Mouse (Mus musculus) kidney, postnatal 0 days (tissue): Measurements from ENCODE around the gene Efemp2. TPM values are rescaled to one million over a fixed set of nuclear protein-coding genes. Genes with fewer than 3 reads are reported as not detected.

ENCODE experiments used
- ATAC-seq: fragments of 200-750 bp; cut with Nextera tagmentation; replicated peaks from 2 replicates; pipeline ENCODE4 v1.8.0; 2017; ENCODE audit warnings: low read depth, moderate number of reproducible peaks, moderate TSS enrichment, moderate library complexity; ENCODE audit not compliant: low FRiP score
- DNase-seq: peaks from one replicate; pipeline ENCODE4 v3.0.0-alpha.2; 2016; ENCODE audit warnings: low spot score
- H3K27ac ChIP-seq: fragments of 300-500 bp; sonication (generic); 2 replicates; pipeline ENCODE4 v1.5.1; 2014; ENCODE audit warnings: mild to moderate bottlenecking
- H3K27me3 ChIP-seq: fragments of 300-500 bp; sonication (generic); 2 replicates; pipeline ENCODE4 v1.6.1; 2014; ENCODE audit warnings: low read length, mixed read lengths; ENCODE audit not compliant: insufficient read depth
- H3K36me3 ChIP-seq: fragments of 300-500 bp; sonication (generic); 2 replicates; pipeline ENCODE4 v1.6.1; 2014; ENCODE audit warnings: low read length, mixed read lengths; ENCODE audit not compliant: insufficient read depth
- H3K4me1 ChIP-seq: fragments of 300-500 bp; sonication (generic); replicated peaks from 2 replicates; pipeline ENCODE4 v1.6.1; 2014; ENCODE audit warnings: antibody characterized with exemption, low read length, mixed read lengths; ENCODE audit not compliant: insufficient read depth
- H3K4me2 ChIP-seq: fragments of 300-500 bp; sonication (generic); 2 replicates; pipeline ENCODE4 v1.6.1; 2014; ENCODE audit warnings: mild to moderate bottlenecking, low read length, moderate library complexity, mixed read lengths
- H3K4me3 ChIP-seq: fragments of 300-500 bp; sonication (generic); replicated peaks from 2 replicates; pipeline ENCODE4 v1.5.1; 2014; ENCODE audit warnings: low read depth, low read length
- H3K9ac ChIP-seq: fragments of 300-500 bp; sonication (generic); 2 replicates; pipeline ENCODE4 v1.6.1; 2014; ENCODE audit warnings: low read depth, low read length
- H3K9me3 ChIP-seq: fragments of 300-500 bp; sonication (generic); replicated peaks from 2 replicates; pipeline ENCODE4 v1.6.1; 2016; ENCODE audit warnings: low read length, inconsistent platforms, mixed read lengths
- CTCF ChIP-seq: IDR thresholded peaks from 2 replicates; pipeline ENCODE4 v1.5.1; 2016; ENCODE audit warnings: antibody characterized with exemption, low read depth, mild to moderate bottlenecking, moderate library complexity
- WGBS: fragments of 180-500 bp; shearing (Covaris S2); extraction: QIAGEN DNeasy Blood & Tissue Kit; methylation state at CpG from one replicate; pipeline ENCODE4 v1.1.7; 2014; 5-methylcytosine and 5-hydroxymethylcytosine counted together
- polyA plus RNA-seq: library from polyadenylated mRNA; unstranded; fragments of >200 nt; fragmentation: Nextera tagmentation; extraction: Ambion mirVana; gene quantifications from 2 replicates; pipeline ENCODE4 v1.2.1, GENCODE M21; 2015

The Efemp2 gene
- polyA plus RNA-seq, 1 experiment from 2014 or later = 126 TPM

DNA sequence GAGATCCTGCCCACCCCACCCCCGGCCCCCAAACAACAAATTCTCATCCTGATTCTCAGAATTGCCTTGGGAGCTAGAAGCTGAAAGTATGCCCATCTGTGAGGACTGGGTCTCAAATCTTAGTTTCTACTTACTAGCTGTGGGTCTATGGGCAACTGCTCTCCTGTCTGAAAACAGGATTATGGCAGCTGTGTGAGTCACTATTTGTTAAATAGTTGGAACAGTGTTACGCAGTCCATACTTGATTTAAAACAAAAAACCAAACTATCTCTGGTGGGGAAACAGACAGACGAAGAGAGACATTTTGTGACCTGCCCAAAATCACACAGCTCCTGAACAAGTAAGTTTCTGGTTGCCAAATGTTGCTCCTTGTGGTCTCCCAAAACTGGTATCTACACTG lies 24.1 kb upstream of the Efemp2 start:
- no peak overlapping the region for H3K4me2 ChIP-seq
- H3K9me3 ChIP-seq = no peaks in the 10 kb centered on the region
- peaks cover 16% of the 10 kb centered on the region for H3K4me1 ChIP-seq
- ATAC-seq (no peak), DNase-seq (no peak)
- H3K27ac ChIP-seq = no peak overlapping the region
- TF ChIP-seq CTCF = no peak
- 91% methylated on average over 3 of the region's 3 CpGs for WGBS
- peaks cover 6% of the 10 kb centered on the region; the same call in 1 of the 2 replicates for H3K36me3 ChIP-seq
- H3K27me3 ChIP-seq = peaks cover 8% of the 10 kb centered on the region; the same call in 1 of the 2 replicates
- H3K9ac ChIP-seq = no peak overlapping the region
- no peak overlapping the region for H3K4me3 ChIP-seq

DNA sequence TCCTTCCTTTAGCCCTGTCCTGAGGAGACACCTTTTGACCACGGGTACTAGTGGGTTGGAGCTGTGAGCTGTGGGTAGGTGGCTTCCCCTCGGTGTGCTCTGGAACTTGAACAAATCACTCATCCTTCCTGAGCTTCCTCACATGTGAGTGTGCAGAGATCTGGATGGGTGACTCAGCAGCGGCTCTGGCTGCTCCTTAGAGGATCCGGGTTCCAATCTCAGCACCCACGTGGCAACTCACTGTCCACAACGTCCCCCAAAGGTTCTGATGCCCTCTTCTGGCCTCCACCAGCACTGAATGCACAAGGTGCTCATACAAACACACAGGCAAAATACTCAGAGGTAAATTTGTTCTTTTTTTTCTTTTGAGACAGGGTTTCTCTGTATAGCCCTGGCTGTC lies 22.0 kb upstream of the Efemp2 start:
- WGBS = 82% methylated on average over 6 of the region's 6 CpGs
- no peak for DNase-seq
- Histone ChIP-seq H3K4me3 (no peak overlapping the region), H3K4me1 (peaks cover 22% of the 10 kb centered on the region), H3K9ac (no peak overlapping the region), H3K9me3 (no peaks in the 10 kb centered on the region), H3K36me3 (peaks cover 7% of the 10 kb centered on the region; the same call in 1 of the 2 replicates), H3K27me3 (peaks cover 8% of the 10 kb centered on the region; the same call in 1 of the 2 replicates), H3K27ac (no peak overlapping the region), H3K4me2 (no peak overlapping the region)
- ATAC-seq = no peak
- 0 out of 2 replicates have a peak, but pooled peaks have one; percentile 1 for TF ChIP-seq CTCF

DNA sequence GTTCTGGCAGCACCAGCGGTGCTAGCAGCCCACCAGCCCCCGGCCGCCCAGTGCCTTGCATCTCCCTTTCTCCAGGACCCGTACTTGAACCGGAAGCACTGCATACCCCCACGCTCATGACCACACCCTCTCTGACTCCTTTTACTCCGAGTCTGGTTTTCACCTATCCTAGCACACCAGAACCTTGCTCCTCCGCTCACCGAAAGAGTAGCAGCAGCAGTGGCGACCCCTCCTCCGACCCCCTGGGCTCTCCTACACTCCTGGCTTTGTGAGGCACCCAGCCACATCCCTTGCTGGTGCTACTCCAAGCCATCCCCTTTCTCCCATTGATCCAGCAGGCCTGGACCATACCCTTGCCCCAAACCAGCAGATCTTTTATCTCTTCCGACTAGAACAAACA lies 18.7 kb upstream of the Efemp2 start:
- no peak overlapping the region; the same call in 1 of the 2 replicates for H3K9ac ChIP-seq

DNA sequence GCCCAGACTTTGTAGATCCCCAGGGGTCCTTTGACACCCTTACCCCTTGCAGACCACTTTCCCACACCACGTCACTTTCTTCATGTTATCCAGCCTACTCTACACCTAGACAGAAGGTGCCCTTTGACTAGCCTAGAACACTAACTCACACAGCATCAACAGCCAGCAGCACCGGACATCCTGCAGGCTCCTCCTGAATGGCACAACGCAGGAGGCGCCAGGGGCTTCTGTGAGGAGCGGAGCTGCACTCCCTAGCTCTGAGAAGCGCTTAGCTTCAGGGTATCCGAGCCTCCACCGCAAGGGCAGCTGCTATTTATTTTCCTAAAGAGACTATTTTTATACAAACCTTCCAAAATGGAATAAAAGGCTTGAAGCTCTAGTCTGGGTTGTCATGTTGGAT lies 18.2 kb upstream of the Efemp2 start:
- peak overlapping the region; percentile 78 for H3K9ac ChIP-seq
- peaks cover 12% of the 10 kb centered on the region for H3K4me1 ChIP-seq
- peak overlapping the region; percentile 97 for H3K4me2 ChIP-seq
- H3K4me3 ChIP-seq = peak overlapping the region; percentile 81
- H3K9me3 ChIP-seq = no peaks in the 10 kb centered on the region
- 0 out of 2 replicates have a peak overlapping the region, but pooled peaks have one; percentile 3 for H3K27ac ChIP-seq
- DNase-seq = no peak
- H3K27me3 ChIP-seq = no peaks in the 10 kb centered on the region
- peaks cover 7% of the 10 kb centered on the region; the same call in 1 of the 2 replicates for H3K36me3 ChIP-seq
- 54% methylated on average over 8 of the region's 8 CpGs for WGBS
- ATAC-seq = no peak
- TF ChIP-seq CTCF = no peak

More for the DNA sequence above, 18.7 kb upstream of the Efemp2 start:
- TF ChIP-seq CTCF = no peak
- DNase-seq = no peak
- Histone ChIP-seq H3K4me3 (peak overlapping the region; percentile 81), H3K9me3 (no peaks in the 10 kb centered on the region), H3K27ac (no peak overlapping the region), H3K27me3 (no peaks in the 10 kb centered on the region), H3K36me3 (peaks cover 7% of the 10 kb centered on the region; the same call in 1 of the 2 replicates), H3K4me2 (peak overlapping the region; percentile 97), H3K4me1 (peaks cover 12% of the 10 kb centered on the region)
- ATAC-seq = no peak
- 62% methylated on average over 12 of the region's 12 CpGs for WGBS

- peak overlapping the region; percentile 98 for H3K27ac ChIP-seq
- H3K4me2 ChIP-seq = peak overlapping the region; percentile 97
- peak overlapping the region; percentile 81 for H3K4me3 ChIP-seq
- peak; percentile 51 for DNase-seq
- no peaks in the 10 kb centered on the region for H3K9me3 ChIP-seq
- H3K4me1 ChIP-seq = peaks cover 17% of the 10 kb centered on the region
- no peak for TF ChIP-seq CTCF
- no peaks in the 10 kb centered on the region for H3K27me3 ChIP-seq
- H3K36me3 ChIP-seq = peaks cover 7% of the 10 kb centered on the region; the same call in 1 of the 2 replicates
- ATAC-seq = no peak
- H3K9ac ChIP-seq = peak overlapping the region; percentile 78
- under 1% methylated on average over 26 of the region's 26 CpGs for WGBS
Measured at GRCm38 (mm10) chr19:5456241-5456921, 17.4 kb upstream of the Efemp2 start.

GRCm38 (mm10) chr19:5456922-5457745 lies 16.6 kb upstream of the Efemp2 start:
- H3K4me3 ChIP-seq = peak overlapping the region; percentile 81
- ATAC-seq = peak; percentile 86
- under 1% methylated on average over 70 of the region's 70 CpGs for WGBS
- H3K36me3 ChIP-seq = peaks cover 7% of the 10 kb centered on the region; the same call in 1 of the 2 replicates
- H3K4me2 ChIP-seq = peak overlapping the region; percentile 97
- peaks cover 18% of the 10 kb centered on the region for H3K4me1 ChIP-seq
- H3K9me3 ChIP-seq = no peaks in the 10 kb centered on the region
- H3K27ac ChIP-seq = peak overlapping the region; percentile 98
- peak overlapping the region; percentile 78 for H3K9ac ChIP-seq
- H3K27me3 ChIP-seq = no peaks in the 10 kb centered on the region
- DNase-seq = peak; percentile 98
- TF ChIP-seq CTCF = peak; percentile 50
